Mouse (Mus musculus): ENCODE results near the gene Stk16. TPM values are rescaled to one million over a fixed set of nuclear protein-coding genes. Genes with fewer than 3 reads are reported as not detected.

Gene Stk16
- polyA plus RNA-seq, 2 experiments, result 110 to 245 TPM

GRCm38 (mm10) chr1:75213096-75213495 is 2.5 kb downstream of the Stk16 start:
- Histone ChIP-seq H3K9me3 (ENCODE audit: control insufficient read depth, low read length) (no peaks in the 10 kb centered on the region), H3K4me2 (replicated peaks; ENCODE audit: low read depth, low read length, severe bottlenecking) (no peak overlapping the region), H3K9ac (ENCODE audit: low read depth, low read length, severe bottlenecking) (no peak overlapping the region), H3K36me3 (ENCODE audit: control insufficient read depth, insufficient read depth, low read length) (peaks cover 37% of the 10 kb centered on the region), H3K27ac (replicated peaks; ENCODE audit: low read depth, low read length) (no peak overlapping the region), H3K4me1 (ENCODE audit: control insufficient read depth, insufficient read depth, low read length) (peaks cover 26% of the 10 kb centered on the region), H3K27me3 (ENCODE audit: control insufficient read depth, insufficient read depth, low read length) (0 out of 2 replicates have a peak, but pooled peaks cover 6% of the 10 kb centered on the region), H3K4me3 (replicated peaks; ENCODE audit: low read length) (no peak overlapping the region)
- 90% methylated on average over 7 of the region's 7 CpGs for WGBS
- no peak for DNase-seq (ENCODE audit: low spot score)
- ATAC-seq (ENCODE audit: low FRiP score, low read depth), result no peak
- TF ChIP-seq POLR2A (IDR thresholded peaks at IDR 0.05; ENCODE audit: borderline replicate concordance, extremely low read depth, insufficient read depth, insufficient read length), result no peak

GRCm38 (mm10) chr1:75214442-75214841 is 3.8 kb downstream of the Stk16 start:
- peaks cover 29% of the 10 kb centered on the region for H3K4me1 ChIP-seq (ENCODE audit: control insufficient read depth, insufficient read depth, low read length)
- DNase-seq (ENCODE audit: low spot score) (no peak), ATAC-seq (ENCODE audit: low FRiP score, low read depth) (no peak)
- TF ChIP-seq POLR2A (IDR thresholded peaks at IDR 0.05; ENCODE audit: borderline replicate concordance, extremely low read depth, insufficient read depth, insufficient read length), result no peak
- no peak overlapping the region for H3K4me2 ChIP-seq (replicated peaks; ENCODE audit: low read depth, low read length, severe bottlenecking)
- H3K9me3 ChIP-seq (ENCODE audit: control insufficient read depth, low read length), result no peaks in the 10 kb centered on the region
- H3K36me3 ChIP-seq (ENCODE audit: control insufficient read depth, insufficient read depth, low read length), result peaks cover 37% of the 10 kb centered on the region
- no peak overlapping the region for H3K4me3 ChIP-seq (replicated peaks; ENCODE audit: low read length)
- H3K27me3 ChIP-seq (ENCODE audit: control insufficient read depth, insufficient read depth, low read length), result peaks cover 18% of the 10 kb centered on the region; the same call in 1 of the 2 replicates
- H3K9ac ChIP-seq (ENCODE audit: low read depth, low read length, severe bottlenecking), result no peak overlapping the region
- H3K27ac ChIP-seq (replicated peaks; ENCODE audit: low read depth, low read length), result no peak overlapping the region
- WGBS, result 94% methylated on average over 2 of the region's 2 CpGs

- no peak overlapping the region for H3K9ac ChIP-seq (ENCODE audit: low read depth, low read length, severe bottlenecking)
- no peak overlapping the region for H3K4me3 ChIP-seq (replicated peaks; ENCODE audit: low read length)
- peaks cover 37% of the 10 kb centered on the region for H3K36me3 ChIP-seq (ENCODE audit: control insufficient read depth, insufficient read depth, low read length)
- H3K27me3 ChIP-seq (ENCODE audit: control insufficient read depth, insufficient read depth, low read length), result peaks cover 23% of the 10 kb centered on the region
- ATAC-seq (ENCODE audit: low FRiP score, low read depth) (no peak), DNase-seq (ENCODE audit: low spot score) (no peak)
- no peaks in the 10 kb centered on the region for H3K9me3 ChIP-seq (ENCODE audit: control insufficient read depth, low read length)
- 65% methylated on average over 5 of the region's 5 CpGs for WGBS
- H3K4me2 ChIP-seq (replicated peaks; ENCODE audit: low read depth, low read length, severe bottlenecking), result no peak overlapping the region
- no peak overlapping the region for H3K27ac ChIP-seq (replicated peaks; ENCODE audit: low read depth, low read length)
- peaks cover 29% of the 10 kb centered on the region for H3K4me1 ChIP-seq (ENCODE audit: control insufficient read depth, insufficient read depth, low read length)
- no peak for TF ChIP-seq POLR2A (IDR thresholded peaks at IDR 0.05; ENCODE audit: borderline replicate concordance, extremely low read depth, insufficient read depth, insufficient read length)
Observed at GRCm38 (mm10) chr1:75214886-75215285, 4.2 kb downstream of the Stk16 start.

GRCm38 (mm10) chr1:75215785-75216184 is 5.1 kb downstream of the Stk16 start:
- 91% methylated on average over 9 of the region's 9 CpGs for WGBS
- no peak for ATAC-seq (ENCODE audit: low FRiP score, low read depth)
- no peaks in the 10 kb centered on the region for H3K9me3 ChIP-seq (ENCODE audit: control insufficient read depth, low read length)
- H3K27me3 ChIP-seq (ENCODE audit: control insufficient read depth, insufficient read depth, low read length), result peaks cover 32% of the 10 kb centered on the region
- peaks cover 23% of the 10 kb centered on the region for H3K4me1 ChIP-seq (ENCODE audit: control insufficient read depth, insufficient read depth, low read length)
- no peak overlapping the region for H3K9ac ChIP-seq (ENCODE audit: low read depth, low read length, severe bottlenecking)
- H3K36me3 ChIP-seq (ENCODE audit: control insufficient read depth, insufficient read depth, low read length), result peaks cover 37% of the 10 kb centered on the region
- TF ChIP-seq POLR2A (IDR thresholded peaks at IDR 0.05; ENCODE audit: borderline replicate concordance, extremely low read depth, insufficient read depth, insufficient read length), result no peak
- H3K4me2 ChIP-seq (replicated peaks; ENCODE audit: low read depth, low read length, severe bottlenecking), result no peak overlapping the region
- no peak for DNase-seq (ENCODE audit: low spot score)
- H3K27ac ChIP-seq (replicated peaks; ENCODE audit: low read depth, low read length), result no peak overlapping the region
- H3K4me3 ChIP-seq (replicated peaks; ENCODE audit: low read length), result no peak overlapping the region

- no peak for DNase-seq (ENCODE audit: low spot score)
- TF ChIP-seq POLR2A (IDR thresholded peaks at IDR 0.05; ENCODE audit: borderline replicate concordance, extremely low read depth, insufficient read depth, insufficient read length), result no peak
- H3K27me3 ChIP-seq (ENCODE audit: control insufficient read depth, insufficient read depth, low read length), result peaks cover 32% of the 10 kb centered on the region
- no peak overlapping the region for H3K9ac ChIP-seq (ENCODE audit: low read depth, low read length, severe bottlenecking)
- H3K4me3 ChIP-seq (replicated peaks; ENCODE audit: low read length), result no peak overlapping the region
- no peak overlapping the region for H3K27ac ChIP-seq (replicated peaks; ENCODE audit: low read depth, low read length)
- peaks cover 13% of the 10 kb centered on the region for H3K4me1 ChIP-seq (ENCODE audit: control insufficient read depth, insufficient read depth, low read length)
- peaks cover 37% of the 10 kb centered on the region for H3K36me3 ChIP-seq (ENCODE audit: control insufficient read depth, insufficient read depth, low read length)
- WGBS, result 73% methylated on average over 13 of the region's 13 CpGs
- no peaks in the 10 kb centered on the region for H3K9me3 ChIP-seq (ENCODE audit: control insufficient read depth, low read length)
- ATAC-seq (ENCODE audit: low FRiP score, low read depth), result no peak
- H3K4me2 ChIP-seq (replicated peaks; ENCODE audit: low read depth, low read length, severe bottlenecking), result no peak overlapping the region
Observed at GRCm38 (mm10) chr1:75216797-75217585, 6.4 kb downstream of the Stk16 start.

Measured in limb, embryonic 14.5 days (tissue).